Mouse (Mus musculus): Measurements from ENCODE around the gene Bank1. TPM values are rescaled to one million over a fixed set of nuclear protein-coding genes. Genes with fewer than 3 reads are reported as not detected.
"Not testable (repeated sequence)": the region's sequence is repeated elsewhere in the genome, so short reads cannot be mapped to it uniquely, and the experiment has no call there.

The Bank1 gene
- polyA plus RNA-seq, 1 experiment from 2014 or later: 0.19 TPM

- no peaks in the 10 kb centered on the region for H3K36me3 ChIP-seq
- no peak overlapping the region for H3K27ac ChIP-seq (replicated peaks)
- H3K4me3 ChIP-seq: no peak overlapping the region
- H3K4me1 ChIP-seq: no peaks in the 10 kb centered on the region
- 87% methylated on average over 1 of the region's 1 CpGs for WGBS
- no peaks in the 10 kb centered on the region for H3K9me3 ChIP-seq (replicated peaks)
- H3K27me3 ChIP-seq (ENCODE audit: low read depth, poor library complexity, severe bottlenecking): no peaks in the 10 kb centered on the region
- no peak for DNase-seq (ENCODE audit: low spot score)
Measured at GRCm38 (mm10) chr3:136308487-136308886, 17.4 kb downstream of the Bank1 start.

- 78% methylated on average over 5 of the region's 5 CpGs for WGBS
- H3K9me3 ChIP-seq (replicated peaks): no peaks in the 10 kb centered on the region
- no peaks in the 10 kb centered on the region for H3K36me3 ChIP-seq
- DNase-seq (ENCODE audit: low spot score): no peak
- no peaks in the 10 kb centered on the region for H3K27me3 ChIP-seq (ENCODE audit: low read depth, poor library complexity, severe bottlenecking)
- no peak overlapping the region for H3K4me3 ChIP-seq
- H3K27ac ChIP-seq (replicated peaks): no peak overlapping the region
- no peaks in the 10 kb centered on the region for H3K4me1 ChIP-seq
Measured at GRCm38 (mm10) chr3:136306564-136307158, 19.2 kb downstream of the Bank1 start.

- whole genome bisulfite sequencing: 33% methylated on average over 1 of the region's 1 CpGs
- Histone ChIP-seq H3K4me3 (no peak overlapping the region), H3K9me3 (replicated peaks) (no peaks in the 10 kb centered on the region), H3K27me3 (ENCODE audit: low read depth, poor library complexity, severe bottlenecking) (no peaks in the 10 kb centered on the region), H3K27ac (replicated peaks) (no peak overlapping the region), H3K36me3 (no peaks in the 10 kb centered on the region), H3K4me1 (no peaks in the 10 kb centered on the region)
- no peak for DNase-seq (ENCODE audit: low spot score)
Measured at GRCm38 (mm10) chr3:136302541-136302940, 23.3 kb downstream of the Bank1 start.

- H3K9me3 ChIP-seq (replicated peaks); H3K4me1 ChIP-seq; H3K4me3 ChIP-seq; DNase-seq (ENCODE audit: low spot score); H3K36me3 ChIP-seq; H3K27ac ChIP-seq (replicated peaks); H3K27me3 ChIP-seq (ENCODE audit: low read depth, poor library complexity, severe bottlenecking): not testable (repeated sequence)
- 87% methylated on average over 2 of the region's 2 CpGs for WGBS
Measured at GRCm38 (mm10) chr3:136300810-136301209, 25.1 kb downstream of the Bank1 start.

GRCm38 (mm10) chr3:136297355-136297754 lies 28.5 kb downstream of the Bank1 start:
- no peaks in the 10 kb centered on the region for H3K4me1 ChIP-seq
- WGBS: 85% methylated on average over 2 of the region's 2 CpGs
- no peaks in the 10 kb centered on the region for H3K27me3 ChIP-seq (ENCODE audit: low read depth, poor library complexity, severe bottlenecking)
- no peaks in the 10 kb centered on the region for H3K36me3 ChIP-seq
- no peaks in the 10 kb centered on the region for H3K9me3 ChIP-seq (replicated peaks)
- no peak overlapping the region for H3K4me3 ChIP-seq
- no peak overlapping the region for H3K27ac ChIP-seq (replicated peaks)
- DNase-seq (ENCODE audit: low spot score): no peak

- H3K27me3 ChIP-seq (ENCODE audit: low read depth, poor library complexity, severe bottlenecking): no peaks in the 10 kb centered on the region
- H3K27ac ChIP-seq (replicated peaks): no peak overlapping the region
- no peak for DNase-seq (ENCODE audit: low spot score)
- H3K4me3 ChIP-seq: no peak overlapping the region
- H3K4me1 ChIP-seq: no peaks in the 10 kb centered on the region
- no peaks in the 10 kb centered on the region for H3K36me3 ChIP-seq
- WGBS: 94% methylated on average over 2 of the region's 2 CpGs
- no peaks in the 10 kb centered on the region for H3K9me3 ChIP-seq (replicated peaks)
Measured at GRCm38 (mm10) chr3:136295250-136295649, 30.6 kb downstream of the Bank1 start.

- DNase-seq (ENCODE audit: low spot score): no peak
- 91% methylated on average over 2 of the region's 2 CpGs for WGBS
Measured at GRCm38 (mm10) chr3:136287883-136288282, 38.0 kb downstream of the Bank1 start.

GRCm38 (mm10) chr3:136264969-136265595 lies 60.8 kb downstream of the Bank1 start:
- H3K36me3 ChIP-seq: no peaks in the 10 kb centered on the region
- H3K27me3 ChIP-seq (ENCODE audit: low read depth, poor library complexity, severe bottlenecking): no peaks in the 10 kb centered on the region
- no peaks in the 10 kb centered on the region for H3K4me1 ChIP-seq
- H3K4me3 ChIP-seq: no peak overlapping the region
- H3K27ac ChIP-seq (replicated peaks): no peak overlapping the region
- WGBS: 94% methylated on average over 8 of the region's 8 CpGs
- no peaks in the 10 kb centered on the region for H3K9me3 ChIP-seq (replicated peaks)
- DNase-seq (ENCODE audit: low spot score): no peak

More at GRCm38 (mm10) chr3:136287883-136288282, 38.0 kb downstream of the Bank1 start:
- H3K27ac ChIP-seq (replicated peaks): no peak overlapping the region
- no peaks in the 10 kb centered on the region for H3K27me3 ChIP-seq (ENCODE audit: low read depth, poor library complexity, severe bottlenecking)
- H3K36me3 ChIP-seq: no peaks in the 10 kb centered on the region
- H3K4me3 ChIP-seq: no peak overlapping the region
- no peaks in the 10 kb centered on the region for H3K4me1 ChIP-seq
- H3K9me3 ChIP-seq (replicated peaks): no peaks in the 10 kb centered on the region

GRCm38 (mm10) chr3:136257761-136258160 lies 68.1 kb downstream of the Bank1 start:
- DNase-seq (ENCODE audit: low spot score): no peak
- WGBS: 91% methylated on average over 3 of the region's 3 CpGs
- no peak overlapping the region for H3K4me3 ChIP-seq
- no peak overlapping the region for H3K27ac ChIP-seq (replicated peaks)
- H3K9me3 ChIP-seq (replicated peaks): no peaks in the 10 kb centered on the region
- no peaks in the 10 kb centered on the region for H3K4me1 ChIP-seq
- no peaks in the 10 kb centered on the region for H3K27me3 ChIP-seq (ENCODE audit: low read depth, poor library complexity, severe bottlenecking)
- H3K36me3 ChIP-seq: no peaks in the 10 kb centered on the region

- H3K27me3 ChIP-seq (ENCODE audit: low read depth, poor library complexity, severe bottlenecking): no peaks in the 10 kb centered on the region
- DNase-seq (ENCODE audit: low spot score): no peak
- H3K27ac ChIP-seq (replicated peaks): no peak overlapping the region
- H3K9me3 ChIP-seq (replicated peaks): no peaks in the 10 kb centered on the region
- H3K4me1 ChIP-seq: no peaks in the 10 kb centered on the region
- whole genome bisulfite sequencing: 69% methylated on average over 2 of the region's 2 CpGs
- H3K4me3 ChIP-seq: no peak overlapping the region
- H3K36me3 ChIP-seq: no peaks in the 10 kb centered on the region
Measured at GRCm38 (mm10) chr3:136254713-136255112, 71.2 kb downstream of the Bank1 start.

- 81% methylated on average over 4 of the region's 4 CpGs for WGBS
Measured at GRCm38 (mm10) chr3:136252820-136253219, 73.0 kb downstream of the Bank1 start.

GRCm38 (mm10) chr3:136251578-136251977 lies 74.3 kb downstream of the Bank1 start:
- WGBS: 93% methylated on average over 4 of the region's 4 CpGs
- Histone ChIP-seq H3K36me3 (no peaks in the 10 kb centered on the region), H3K4me1 (no peaks in the 10 kb centered on the region), H3K9me3 (replicated peaks) (no peaks in the 10 kb centered on the region), H3K27me3 (ENCODE audit: low read depth, poor library complexity, severe bottlenecking) (no peaks in the 10 kb centered on the region), H3K4me3 (no peak overlapping the region), H3K27ac (replicated peaks) (no peak overlapping the region)
- DNase-seq (ENCODE audit: low spot score): no peak

More at GRCm38 (mm10) chr3:136252820-136253219, 73.0 kb downstream of the Bank1 start:
- Histone ChIP-seq H3K27me3 (ENCODE audit: low read depth, poor library complexity, severe bottlenecking) (no peaks in the 10 kb centered on the region), H3K4me3 (no peak overlapping the region), H3K27ac (replicated peaks) (no peak overlapping the region), H3K4me1 (no peaks in the 10 kb centered on the region), H3K36me3 (no peaks in the 10 kb centered on the region), H3K9me3 (replicated peaks) (no peaks in the 10 kb centered on the region)
- no peak for DNase-seq (ENCODE audit: low spot score)

GRCm38 (mm10) chr3:136247331-136247730 lies 78.5 kb downstream of the Bank1 start:
- Histone ChIP-seq H3K27me3 (ENCODE audit: low read depth, poor library complexity, severe bottlenecking) (no peaks in the 10 kb centered on the region), H3K4me1 (no peaks in the 10 kb centered on the region), H3K4me3 (no peak overlapping the region), H3K9me3 (replicated peaks) (no peaks in the 10 kb centered on the region), H3K27ac (replicated peaks) (no peak overlapping the region), H3K36me3 (no peaks in the 10 kb centered on the region)
- DNase-seq (ENCODE audit: low spot score): no peak
- 96% methylated on average over 5 of the region's 5 CpGs for WGBS

Measured in midbrain, embryonic 10.5 days (tissue).